Comparison of ENCODE assay signal across 17 mouse cellular contexts in genomic region chr6:144082297-144082696, GRCm38 (mm10).
"Had no signal": no experiment of that assay in that cellular context is flagged by ENCODE, and none has a peak within 500 bp of the region (broad histone marks: within the 10 kb centered on the region; RNA-seq: fewer than 3 reads in every experiment).

No protein-coding gene starts in this region.

- DNase-seq: retina, postnatal 1 day; right cerebral cortex, adult 18-20 months; right cerebral cortex, postnatal 14 days; right cerebral cortex, postnatal 25 days; right cerebral cortex, postnatal 4 days; spleen, adult 18-20 months; thymus, adult 18-20 months; thymus, adult 2 months; thymus, postnatal 14 days; thymus, postnatal 25 days; thymus, postnatal 36 days; thymus, postnatal 4 days had no signal

- H3K9me3 ChIP-seq: neural tube, embryonic 12.5 days; neural tube, embryonic 13.5 days; neural tube, embryonic 15.5 days; stomach, embryonic 15.5 days had no signal

- H3K4me3 ChIP-seq: neural tube, embryonic 12.5 days; neural tube, embryonic 13.5 days; neural tube, embryonic 15.5 days; stomach, embryonic 15.5 days had no signal

- H3K27me3 ChIP-seq: neural tube, embryonic 12.5 days; neural tube, embryonic 13.5 days; neural tube, embryonic 15.5 days; stomach, embryonic 15.5 days had no signal

- H3K4me1 ChIP-seq: neural tube, embryonic 12.5 days; neural tube, embryonic 13.5 days; neural tube, embryonic 15.5 days; stomach, embryonic 15.5 days had no signal

- H3K36me3 ChIP-seq: neural tube, embryonic 12.5 days; neural tube, embryonic 13.5 days; neural tube, embryonic 15.5 days; stomach, embryonic 15.5 days had no signal

- H3K9ac ChIP-seq: neural tube, embryonic 12.5 days; neural tube, embryonic 13.5 days; neural tube, embryonic 15.5 days; stomach, embryonic 15.5 days had no signal

- H3K27ac ChIP-seq: neural tube, embryonic 12.5 days; neural tube, embryonic 13.5 days; neural tube, embryonic 15.5 days; stomach, embryonic 15.5 days; stomach, postnatal 0 days had no signal

- H3K4me2 ChIP-seq: neural tube, embryonic 12.5 days; neural tube, embryonic 13.5 days; neural tube, embryonic 15.5 days; stomach, embryonic 15.5 days had no signal
